Mouse (Mus musculus): ENCODE data around the gene Mreg. TPM values are rescaled to one million over a fixed set of nuclear protein-coding genes. Genes with fewer than 3 reads are reported as not detected.
A peak's percentile ranks its signal among the peaks of the same experiment; 100 is the strongest.

Mreg gene
- polyA plus RNA-seq, 1 experiment from 2014 or later: 2.8 TPM

DNA sequence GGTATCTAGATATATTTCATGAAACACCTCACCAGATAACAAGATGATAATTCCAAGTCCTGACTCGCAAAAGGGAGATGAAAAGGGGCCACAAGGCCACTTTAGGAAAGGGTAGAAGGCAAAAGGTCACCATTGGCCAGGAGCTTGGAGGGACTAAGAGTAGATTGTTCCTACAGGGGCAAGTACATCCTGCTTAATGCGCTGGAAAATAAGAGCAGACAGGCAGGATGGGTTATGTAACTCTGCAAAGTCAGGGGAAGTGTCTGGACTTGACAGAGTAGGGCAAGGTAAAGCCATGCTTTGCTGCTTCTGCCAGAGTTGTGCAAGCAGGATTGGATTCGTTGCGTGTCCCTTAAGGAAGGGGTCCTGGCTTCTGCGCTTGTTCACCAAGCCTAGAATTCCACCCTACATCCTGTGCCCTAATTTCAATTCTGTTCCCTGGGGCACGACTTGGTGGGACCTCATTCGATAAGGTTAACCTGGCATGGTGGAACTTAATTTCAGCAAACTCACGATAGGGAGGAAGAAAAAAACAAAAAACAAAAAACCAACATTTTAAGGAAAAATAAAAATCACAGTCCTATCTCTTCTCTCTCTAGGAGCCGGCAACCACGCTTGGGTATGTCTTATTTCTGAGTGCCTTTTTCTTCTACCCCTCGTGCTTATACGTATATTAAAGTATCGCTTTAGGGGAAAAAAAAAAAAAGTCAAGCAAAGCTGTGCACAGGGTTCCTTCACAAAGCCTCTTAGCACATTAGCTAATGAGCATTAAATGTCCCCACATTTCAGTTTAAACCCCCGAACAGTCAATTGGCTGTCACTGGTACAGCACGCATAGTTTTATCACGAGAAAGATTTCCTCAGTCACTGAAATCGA, 1.1 kb downstream of the Mreg start:
- Histone ChIP-seq H3K4me3 (replicated peaks) (peak overlapping the region; percentile 80), H3K4me1 (replicated peaks) (peaks cover 4% of the 10 kb centered on the region), H3K9ac (replicated peaks) (peak overlapping the region; percentile 81; the same call in 1 of the 2 replicates), H3K9me3 (no peaks in the 10 kb centered on the region), H3K27ac (no peak overlapping the region), H3K27me3 (peaks cover 14% of the 10 kb centered on the region; the same call in 1 of the 2 replicates), H3K4me2 (peak overlapping the region; percentile 97), H3K36me3 (no peaks in the 10 kb centered on the region)
- 22% methylated on average over 17 of the region's 17 CpGs for WGBS
- ATAC-seq (ENCODE audit: insufficient number of reproducible peaks, insufficient read depth, low FRiP score, low TSS enrichment, low read depth): no peak

DNA sequence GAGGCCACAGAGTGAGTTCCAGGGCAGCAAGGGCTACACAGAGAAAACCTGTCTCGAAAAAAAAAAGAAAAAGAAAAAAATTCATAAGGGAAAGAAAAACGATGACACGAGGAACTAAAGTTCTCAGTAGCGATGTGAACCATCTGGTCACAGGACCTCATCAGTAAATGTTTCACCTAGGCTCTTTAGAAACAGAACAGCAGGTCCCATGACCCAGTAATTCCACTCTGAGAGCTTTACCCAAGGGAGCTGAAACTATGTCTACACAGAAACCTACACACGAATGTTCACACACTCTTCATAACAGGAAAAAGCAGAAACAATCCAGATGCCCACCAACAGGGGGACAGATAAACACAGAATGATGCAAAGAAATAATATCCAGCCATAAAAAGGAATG, 4.0 kb downstream of the Mreg start:
- Histone ChIP-seq H3K4me3 (replicated peaks) (no peak overlapping the region), H3K9me3 (no peaks in the 10 kb centered on the region), H3K36me3 (no peaks in the 10 kb centered on the region), H3K4me2 (no peak overlapping the region), H3K27ac (no peak overlapping the region), H3K4me1 (replicated peaks) (peaks cover 4% of the 10 kb centered on the region), H3K27me3 (peaks cover 14% of the 10 kb centered on the region; the same call in 1 of the 2 replicates), H3K9ac (replicated peaks) (no peak overlapping the region)
- 93% methylated on average over 5 of the region's 5 CpGs for WGBS
- no peak for ATAC-seq (ENCODE audit: insufficient number of reproducible peaks, insufficient read depth, low FRiP score, low TSS enrichment, low read depth)

DNA sequence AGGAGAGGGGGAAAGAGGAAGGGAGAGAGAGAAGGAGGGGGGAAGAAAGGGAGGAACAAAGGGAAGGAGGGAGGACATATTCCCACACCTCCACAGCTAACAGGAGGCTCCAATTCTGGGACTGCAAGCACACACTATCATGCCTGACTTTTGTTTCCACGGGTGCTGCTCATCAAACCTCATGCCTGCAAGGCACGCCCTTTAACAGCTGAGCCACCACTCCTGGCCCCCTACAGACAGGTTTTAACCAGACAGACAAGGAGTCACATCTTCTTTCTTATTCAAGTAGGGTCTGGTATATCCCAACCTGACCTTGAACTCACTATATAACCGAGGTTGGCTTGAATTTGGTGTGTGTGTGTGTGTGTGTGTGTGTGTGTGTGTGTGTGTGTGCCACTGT, 7.0 kb downstream of the Mreg start:
- no peak for ATAC-seq (ENCODE audit: insufficient number of reproducible peaks, insufficient read depth, low FRiP score, low TSS enrichment, low read depth)
- Histone ChIP-seq H3K27me3 (no peaks in the 10 kb centered on the region), H3K4me3 (replicated peaks) (no peak overlapping the region), H3K4me1 (replicated peaks) (no peaks in the 10 kb centered on the region), H3K27ac (no peak overlapping the region), H3K36me3 (no peaks in the 10 kb centered on the region), H3K9me3 (no peaks in the 10 kb centered on the region), H3K4me2 (no peak overlapping the region), H3K9ac (replicated peaks) (no peak overlapping the region)
- 62% methylated on average over 3 of the region's 3 CpGs for WGBS

DNA sequence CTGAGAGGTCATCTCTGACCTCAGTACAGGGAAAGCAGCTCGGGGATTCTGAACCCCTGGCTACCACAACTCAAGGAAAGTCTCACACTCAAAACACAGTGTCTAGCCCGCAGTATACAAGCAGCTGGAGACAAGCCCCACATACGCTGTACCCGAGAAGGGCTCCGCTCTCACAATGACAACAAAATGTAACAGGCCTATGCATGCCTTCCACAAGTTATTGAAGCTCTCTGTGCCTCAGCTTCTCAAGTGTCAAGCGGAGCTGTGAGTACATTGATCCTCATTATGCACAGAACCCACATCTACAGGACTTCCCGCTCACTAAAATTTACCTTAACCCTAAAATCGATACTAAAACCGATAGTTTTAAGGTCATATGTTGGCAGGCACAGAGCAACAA, 8.9 kb downstream of the Mreg start:
- no peak overlapping the region for H3K9ac ChIP-seq (replicated peaks)
- WGBS: 85% methylated on average over 9 of the region's 9 CpGs
- peaks cover 6% of the 10 kb centered on the region for H3K4me1 ChIP-seq (replicated peaks)
- H3K4me2 ChIP-seq: no peak overlapping the region
- no peak overlapping the region for H3K27ac ChIP-seq
- H3K9me3 ChIP-seq: no peaks in the 10 kb centered on the region
- ATAC-seq (ENCODE audit: insufficient number of reproducible peaks, insufficient read depth, low FRiP score, low TSS enrichment, low read depth): no peak
- no peaks in the 10 kb centered on the region for H3K27me3 ChIP-seq
- H3K36me3 ChIP-seq: no peaks in the 10 kb centered on the region
- no peak overlapping the region for H3K4me3 ChIP-seq (replicated peaks)

DNA sequence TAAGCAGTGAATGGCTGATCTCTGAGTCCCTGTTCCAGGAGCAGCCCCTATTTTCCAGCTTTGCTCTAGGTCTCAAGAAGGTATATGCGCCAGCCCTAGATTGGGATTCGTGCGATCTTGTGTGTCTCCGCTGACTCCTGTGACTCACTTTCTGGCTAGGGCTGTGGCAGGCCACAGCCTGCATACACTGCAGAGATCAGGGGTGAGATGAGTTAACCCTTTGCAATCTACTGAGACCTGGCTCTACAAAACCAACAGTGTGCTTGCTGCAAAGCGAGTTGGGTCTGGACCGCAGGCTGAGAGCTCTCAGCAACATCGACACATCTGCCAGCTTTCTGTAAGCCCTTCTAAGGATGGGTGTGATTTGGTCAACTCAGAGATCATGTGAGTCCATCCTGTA, 9.4 kb downstream of the Mreg start:
- H3K4me2 ChIP-seq: no peak overlapping the region
- ATAC-seq (ENCODE audit: insufficient number of reproducible peaks, insufficient read depth, low FRiP score, low TSS enrichment, low read depth): no peak
- H3K4me1 ChIP-seq (replicated peaks): peaks cover 11% of the 10 kb centered on the region
- no peaks in the 10 kb centered on the region for H3K36me3 ChIP-seq
- no peak overlapping the region for H3K4me3 ChIP-seq (replicated peaks)
- no peaks in the 10 kb centered on the region for H3K27me3 ChIP-seq
- WGBS: 92% methylated on average over 7 of the region's 7 CpGs
- no peaks in the 10 kb centered on the region for H3K9me3 ChIP-seq
- H3K27ac ChIP-seq: no peak overlapping the region
- H3K9ac ChIP-seq (replicated peaks): no peak overlapping the region

DNA sequence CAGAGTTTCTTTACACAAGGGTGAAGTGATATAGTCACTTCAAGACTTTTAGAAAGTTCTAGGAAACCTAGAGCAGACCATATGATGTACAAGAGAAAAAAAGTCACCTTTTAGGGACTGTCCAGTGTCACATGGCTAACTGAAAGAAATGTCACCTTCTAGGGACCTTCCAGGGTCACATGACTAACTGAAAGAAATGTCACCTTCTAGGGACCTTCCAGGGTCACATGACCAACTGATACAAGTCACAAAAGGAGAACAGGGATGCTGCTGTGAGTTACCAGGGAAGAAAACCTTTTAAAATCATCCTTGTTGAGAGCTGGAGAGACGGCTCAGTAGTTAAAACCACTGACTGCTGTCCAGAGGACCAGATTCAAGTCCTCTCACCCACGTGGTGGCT, 10.0 kb downstream of the Mreg start:
- H3K27ac ChIP-seq: no peak overlapping the region
- no peak overlapping the region for H3K4me2 ChIP-seq
- no peaks in the 10 kb centered on the region for H3K27me3 ChIP-seq
- H3K9me3 ChIP-seq: no peaks in the 10 kb centered on the region
- H3K36me3 ChIP-seq: no peaks in the 10 kb centered on the region
- H3K9ac ChIP-seq (replicated peaks): no peak overlapping the region
- no peak overlapping the region for H3K4me3 ChIP-seq (replicated peaks)
- WGBS: 68% methylated on average over 2 of the region's 2 CpGs
- H3K4me1 ChIP-seq (replicated peaks): peaks cover 13% of the 10 kb centered on the region
- no peak for ATAC-seq (ENCODE audit: insufficient number of reproducible peaks, insufficient read depth, low FRiP score, low TSS enrichment, low read depth)

DNA sequence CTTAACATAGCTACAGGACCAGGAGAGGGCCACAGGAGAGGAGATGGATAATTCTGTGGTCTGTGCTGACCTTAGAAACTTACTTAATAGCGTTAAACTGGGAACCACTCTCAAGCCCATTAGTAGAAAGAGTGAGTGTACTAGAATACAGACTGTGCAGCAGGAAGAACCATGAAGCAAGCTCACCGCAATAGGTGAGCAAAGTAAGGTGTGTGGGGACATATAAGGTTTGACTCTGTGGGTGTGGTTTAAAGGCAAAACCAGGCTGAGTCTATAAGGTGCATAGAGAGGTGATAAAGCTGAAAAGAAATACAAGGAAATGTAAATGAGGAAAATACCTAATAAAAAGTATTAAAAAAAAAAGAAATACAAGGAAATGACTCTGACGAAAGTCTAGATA, 11.0 kb downstream of the Mreg start:
- Histone ChIP-seq H3K4me3 (replicated peaks) (no peak overlapping the region), H3K4me1 (replicated peaks) (peaks cover 13% of the 10 kb centered on the region), H3K9me3 (no peaks in the 10 kb centered on the region), H3K27me3 (no peaks in the 10 kb centered on the region), H3K4me2 (no peak overlapping the region), H3K27ac (no peak overlapping the region), H3K36me3 (no peaks in the 10 kb centered on the region), H3K9ac (replicated peaks) (no peak overlapping the region)
- no peak for ATAC-seq (ENCODE audit: insufficient number of reproducible peaks, insufficient read depth, low FRiP score, low TSS enrichment, low read depth)
- 96% methylated on average over 3 of the region's 3 CpGs for WGBS

DNA sequence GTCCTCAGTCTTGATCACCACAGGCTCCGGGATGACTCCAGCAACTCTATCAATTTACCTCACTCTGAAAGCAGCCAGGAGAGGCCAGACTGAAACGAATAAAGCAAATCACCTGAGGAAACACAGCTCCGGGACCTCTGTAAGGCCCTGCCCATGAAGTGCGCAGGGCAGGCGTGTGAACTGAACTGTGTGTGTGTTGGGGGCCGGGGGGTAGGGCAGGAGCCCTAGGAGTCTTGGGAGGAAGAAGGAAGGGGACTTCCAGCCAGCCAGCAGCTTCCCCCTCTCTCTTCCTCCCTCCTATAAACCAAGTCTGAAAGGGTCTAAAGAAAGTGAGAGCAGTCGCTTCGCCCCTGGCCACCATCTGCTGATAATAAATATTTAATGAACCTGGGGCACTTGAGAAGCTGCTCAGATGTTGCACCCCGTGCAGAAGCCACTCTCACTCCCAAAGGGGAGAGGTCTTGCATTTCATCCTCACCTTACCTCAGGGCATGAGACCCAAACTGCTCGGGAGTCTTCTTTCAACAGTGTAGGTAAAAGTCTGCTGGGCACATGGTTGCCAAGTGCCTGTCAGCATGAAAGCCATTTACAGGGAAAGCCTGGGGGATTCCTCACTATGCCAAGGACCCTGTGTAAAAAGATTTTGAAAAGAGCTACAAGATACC, 13.8 kb downstream of the Mreg start:
- no peaks in the 10 kb centered on the region for H3K9me3 ChIP-seq
- H3K4me1 ChIP-seq (replicated peaks): peaks cover 13% of the 10 kb centered on the region
- no peak for ATAC-seq (ENCODE audit: insufficient number of reproducible peaks, insufficient read depth, low FRiP score, low TSS enrichment, low read depth)
- no peaks in the 10 kb centered on the region for H3K27me3 ChIP-seq
- no peaks in the 10 kb centered on the region for H3K36me3 ChIP-seq
- peak overlapping the region; percentile 41; the same call in 1 of the 2 replicates for H3K27ac ChIP-seq
- 27% methylated on average over 10 of the region's 10 CpGs for WGBS
- H3K4me3 ChIP-seq (replicated peaks): no peak overlapping the region
- H3K9ac ChIP-seq (replicated peaks): 0 out of 2 replicates have a peak overlapping the region, but pooled peaks have one; percentile 23
- no peak overlapping the region for H3K4me2 ChIP-seq

DNA sequence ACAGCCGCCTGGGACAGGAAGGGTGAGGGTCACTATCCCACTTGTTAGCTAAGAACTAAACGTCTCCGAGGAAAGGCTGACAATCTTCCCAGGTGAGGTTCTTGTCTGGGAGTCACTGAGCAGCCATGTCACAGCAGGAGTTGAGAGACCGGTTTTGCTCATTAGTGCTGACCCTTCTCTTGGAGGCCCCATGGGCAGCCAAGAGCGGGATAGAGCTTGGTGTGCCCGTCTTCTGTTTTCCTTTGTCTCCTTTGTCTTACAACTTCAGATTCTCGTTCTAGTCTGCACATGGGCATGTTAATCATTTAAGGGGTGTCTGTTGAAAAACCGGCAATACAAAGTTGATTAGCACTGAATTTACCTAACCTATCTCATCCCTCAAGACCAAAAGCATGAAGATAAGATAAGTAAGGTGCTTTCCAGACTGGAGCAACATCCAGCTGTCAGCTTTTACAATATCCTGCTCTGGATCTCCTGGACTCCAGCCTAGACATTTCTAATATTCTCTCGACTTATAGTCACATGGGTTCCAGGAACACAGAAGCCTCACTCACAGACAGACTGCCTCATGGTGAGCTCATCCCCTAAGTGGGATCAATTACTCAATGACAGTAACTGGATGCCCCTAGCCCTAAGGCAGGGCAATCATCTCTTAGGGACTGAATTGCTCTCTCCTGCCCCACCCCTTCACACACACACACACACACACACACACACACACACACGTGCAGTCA, 15.3 kb downstream of the Mreg start:
- H3K4me3 ChIP-seq (replicated peaks): no peak overlapping the region
- WGBS: 73% methylated on average over 10 of the region's 10 CpGs
- H3K27ac ChIP-seq: no peak overlapping the region
- H3K4me1 ChIP-seq (replicated peaks): peaks cover 13% of the 10 kb centered on the region
- no peak overlapping the region for H3K9ac ChIP-seq (replicated peaks)
- H3K9me3 ChIP-seq: no peaks in the 10 kb centered on the region
- no peak overlapping the region for H3K4me2 ChIP-seq
- peak; percentile 26; the same call in 1 of the 2 replicates for ATAC-seq (ENCODE audit: insufficient number of reproducible peaks, insufficient read depth, low FRiP score, low TSS enrichment, low read depth)
- no peaks in the 10 kb centered on the region for H3K27me3 ChIP-seq
- H3K36me3 ChIP-seq: no peaks in the 10 kb centered on the region

DNA sequence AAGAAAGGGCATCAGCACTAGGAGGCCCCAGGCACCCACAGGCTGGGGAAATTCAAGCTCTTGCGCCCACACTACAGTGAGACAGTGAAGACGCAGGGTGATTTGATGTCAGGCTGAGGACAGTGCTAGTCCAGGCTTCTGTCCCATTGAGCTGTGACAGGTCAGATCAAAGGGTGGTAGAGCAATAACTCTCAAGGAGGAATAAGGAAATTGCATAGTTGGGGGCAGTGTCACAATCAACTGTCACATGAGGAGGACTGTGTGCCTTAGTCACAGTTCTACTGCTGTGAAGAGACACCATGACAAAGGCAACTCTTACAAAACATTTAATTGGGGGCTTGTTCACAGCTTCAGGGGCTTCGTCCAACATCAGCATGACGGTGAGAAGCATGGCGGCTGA, 16.0 kb downstream of the Mreg start:
- no peak for ATAC-seq (ENCODE audit: insufficient number of reproducible peaks, insufficient read depth, low FRiP score, low TSS enrichment, low read depth)
- Histone ChIP-seq H3K9me3 (no peaks in the 10 kb centered on the region), H3K4me3 (replicated peaks) (no peak overlapping the region), H3K4me1 (replicated peaks) (peaks cover 13% of the 10 kb centered on the region), H3K4me2 (no peak overlapping the region), H3K27me3 (no peaks in the 10 kb centered on the region), H3K9ac (replicated peaks) (no peak overlapping the region), H3K36me3 (no peaks in the 10 kb centered on the region), H3K27ac (no peak overlapping the region)
- 72% methylated on average over 5 of the region's 5 CpGs for WGBS

DNA sequence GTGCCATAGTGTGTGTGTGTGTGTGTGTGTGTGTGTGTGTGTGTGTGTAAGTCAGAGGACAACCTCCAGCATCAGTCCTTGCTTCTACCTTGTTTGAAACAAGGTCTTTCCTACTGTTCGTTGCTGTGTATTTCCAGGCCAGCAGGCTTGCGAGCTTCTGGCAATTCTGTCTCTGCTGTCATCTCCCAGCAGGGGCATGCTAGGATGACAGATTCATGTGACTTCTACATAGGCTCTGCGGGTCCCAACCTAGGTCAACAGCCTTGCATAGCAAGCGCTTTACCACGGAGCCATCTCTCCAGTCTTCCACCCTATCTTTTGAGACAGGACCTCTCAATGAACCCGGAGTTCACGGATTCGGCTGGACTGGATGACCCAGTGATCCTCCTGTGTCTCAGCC, 20.7 kb downstream of the Mreg start:
- Histone ChIP-seq H3K4me3 (replicated peaks) (no peak overlapping the region), H3K9ac (replicated peaks) (no peak overlapping the region), H3K27me3 (no peaks in the 10 kb centered on the region), H3K27ac (no peak overlapping the region), H3K36me3 (no peaks in the 10 kb centered on the region), H3K4me1 (replicated peaks) (peaks cover 18% of the 10 kb centered on the region), H3K4me2 (no peak overlapping the region), H3K9me3 (no peaks in the 10 kb centered on the region)
- WGBS: 93% methylated on average over 8 of the region's 8 CpGs
- no peak for ATAC-seq (ENCODE audit: insufficient number of reproducible peaks, insufficient read depth, low FRiP score, low TSS enrichment, low read depth)

All from limb, embryonic 12.5 days (tissue).